19 mouse cellular contexts compared by ENCODE assay signal in genomic region chr1:138288721-138289120, GRCm38 (mm10). TPM values are rescaled to one million over a fixed set of nuclear protein-coding genes. Genes with fewer than 3 reads are reported as not detected.
"Had no signal": no experiment of that assay in that cellular context is flagged by ENCODE, and none has a peak within 500 bp of the region (broad histone marks: within the 10 kb centered on the region; RNA-seq: fewer than 3 reads in every experiment).

No protein-coding gene starts in this region.

- H3K36me3 ChIP-seq: limb, embryonic 15.5 days; midbrain, embryonic 12.5 days; neural tube, embryonic 15.5 days; stomach, embryonic 15.5 days had no signal

- H3K4me2 ChIP-seq: limb, embryonic 15.5 days; midbrain, embryonic 12.5 days; neural tube, embryonic 15.5 days; stomach, embryonic 15.5 days had no signal

- H3K9ac ChIP-seq: limb, embryonic 15.5 days; liver, embryonic 14.5 days; midbrain, embryonic 12.5 days; neural tube, embryonic 15.5 days; stomach, embryonic 15.5 days had no signal

- H3K4me1 ChIP-seq: limb, embryonic 15.5 days; neural tube, embryonic 15.5 days; stomach, embryonic 15.5 days had no signal

- H3K27ac ChIP-seq: left cerebral cortex, adult 2 months; limb, embryonic 15.5 days; liver, embryonic 14.5 days; midbrain, embryonic 12.5 days; neural tube, embryonic 15.5 days; stomach, embryonic 15.5 days had no signal

- DNase-seq: kidney, adult 2 months; kidney, postnatal 25 days; lung, adult 18-20 months; lung, postnatal 10 days; right cerebral cortex, postnatal 14 days; thymus, postnatal 4 days had no signal

- H3K4me3 ChIP-seq: left cerebral cortex, adult 2 months; limb, embryonic 15.5 days; midbrain, embryonic 12.5 days; neural tube, embryonic 15.5 days; stomach, embryonic 15.5 days had no signal

- H3K27me3 ChIP-seq: limb, embryonic 15.5 days; midbrain, embryonic 12.5 days; neural tube, embryonic 15.5 days; stomach, embryonic 15.5 days had no signal

- H3K9me3 ChIP-seq: limb, embryonic 15.5 days; midbrain, embryonic 12.5 days; neural tube, embryonic 15.5 days; stomach, embryonic 15.5 days had no signal

RNA-seq across cellular contexts. Expression of gene Atp6v1g3, which starts 15.2 kb away (rescaled TPM):
- total RNA-seq: layer of hippocampus, postnatal 25 days; left cerebral cortex, adult 2 months; left cerebral cortex, postnatal 14 days; megakaryocyte-erythroid progenitor cell, adult 5-6 weeks; midbrain, postnatal 0 days had no signal
- polyA plus RNA-seq: liver, embryonic 14.5 days; midbrain, embryonic 12.5 days; midbrain, postnatal 0 days; neural tube, embryonic 11.5 days; neural tube, embryonic 15.5 days; spleen, adult 2 months; stomach, embryonic 15.5 days; testis, adult 2 months had no signal
